Mouse (Mus musculus) erythroid progenitor cell, adult 5-6 weeks (primary cell): ENCODE measurements around the gene Kcnh3. TPM values are rescaled to one million over a fixed set of nuclear protein-coding genes. Genes with fewer than 3 reads are reported as not detected.

Experiments used
- ATAC-seq: replicated peaks from 2 replicates; pipeline ENCODE4 v1.8.0; 2016; ENCODE audit warnings: moderate number of reproducible peaks, mild to moderate bottlenecking, moderate TSS enrichment, inconsistent platforms; ENCODE audit not compliant: poor library complexity, low FRiP score, severe bottlenecking
- total RNA-seq, 2 experiments: library from RNA; stranded (forward) in 1 of 2; stranded (reverse) in 1 of 2; fragments of 150-400 nt in 1 of 2; fragments of 186-747, 209-891 nt in 1 of 2; gene quantifications; 2 replicates each; pipeline versions ENCODE4 v1.2.3 to v1.2.4; 2015 to 2017; ENCODE audit warnings: low replicate concordance in 2 of 2

Gene Kcnh3
- total RNA-seq, 2 experiments from 2014 or later = not detected

- peak; percentile 62 for ATAC-seq
These were observed 41.0 kb downstream of the Kcnh3 start for GRCm38 (mm10) chr15:99265679-99266078.

DNA sequence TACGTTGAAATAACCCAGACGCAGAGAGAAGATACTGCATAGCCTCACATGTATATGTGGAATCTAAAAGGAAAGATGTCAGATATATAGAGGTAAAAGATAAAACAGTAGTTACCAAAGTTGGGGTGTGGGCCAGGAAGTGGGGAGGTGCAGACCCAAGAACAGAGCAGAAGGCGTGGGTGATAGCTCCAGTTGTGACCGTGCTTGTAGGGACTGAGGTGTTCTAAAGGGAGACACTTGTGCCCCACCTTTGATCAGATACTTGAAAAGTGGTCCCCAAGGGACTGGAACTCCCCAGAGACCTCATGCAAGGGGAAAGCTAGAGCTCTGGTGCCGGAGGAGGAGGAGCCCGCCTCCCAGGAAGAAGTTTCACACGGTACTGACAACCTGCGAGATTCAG is 51.4 kb downstream of the Kcnh3 start:
- no peak for ATAC-seq

DNA sequence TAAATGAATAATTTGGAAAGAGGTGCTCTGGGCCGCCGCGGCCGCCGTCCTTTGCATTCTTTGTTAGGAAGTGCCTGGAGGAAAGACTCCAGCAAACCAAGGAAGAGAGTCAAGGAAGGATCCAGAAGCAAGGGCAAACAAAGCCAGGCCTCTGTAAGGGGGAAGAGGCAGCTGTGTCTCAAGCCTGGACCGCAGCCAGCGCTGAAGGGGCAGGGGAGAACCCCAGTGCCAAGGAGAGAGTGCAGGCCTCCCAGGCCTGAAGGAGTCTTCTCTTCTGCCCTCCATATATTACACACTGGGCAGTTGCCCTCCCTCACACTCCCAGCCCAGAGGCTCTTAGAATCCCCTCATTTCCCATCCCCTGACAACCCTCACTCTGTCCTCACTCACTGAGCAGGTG is 53.6 kb downstream of the Kcnh3 start:
- no peak for ATAC-seq

DNA sequence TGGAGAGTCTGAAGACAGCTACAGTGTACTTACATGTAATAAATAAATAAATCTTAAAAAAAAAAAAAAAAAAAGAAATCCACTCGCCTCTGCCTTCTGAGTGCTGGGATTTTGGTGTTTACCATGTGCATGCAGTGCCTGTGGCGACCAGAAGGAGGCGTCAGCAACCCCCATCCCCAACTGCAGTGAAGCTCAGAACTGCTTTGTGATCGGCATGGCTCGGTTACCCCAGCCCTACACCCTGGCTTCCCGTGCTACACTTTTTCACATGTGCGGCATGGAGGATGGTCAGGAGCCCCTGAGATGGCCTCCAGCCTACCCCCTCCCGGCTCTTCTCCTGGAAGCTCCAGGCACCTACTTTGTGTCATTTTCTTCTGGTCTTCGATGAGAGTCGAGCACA is 58.8 kb downstream of the Kcnh3 start:
- ATAC-seq = no peak

- ATAC-seq = no peak
These were observed 60.0 kb downstream of the Kcnh3 start for GRCm38 (mm10) chr15:99284527-99285188.

- no peak for ATAC-seq
These were observed 60.5 kb downstream of the Kcnh3 start for GRCm38 (mm10) chr15:99285189-99285535.

- ATAC-seq = no peak
These were observed 65.9 kb downstream of the Kcnh3 start for GRCm38 (mm10) chr15:99290586-99290985.

Other genes starting within 250 kb of the Kcnh3 start
- gene Tuba1c, start 195.0 kb upstream of the Kcnh3 start, total RNA-seq (2015; ENCODE audit: low replicate concordance) = 637 and 660 TPM in 2 replicates
- gene Tuba1c, start 195.0 kb upstream of the Kcnh3 start, total RNA-seq (2017; ENCODE audit: low replicate concordance) = 271 and 335 TPM in 2 replicates
- not detected in 2 replicates for gene Prph, start 169.7 kb upstream of the Kcnh3 start, total RNA-seq (2015; ENCODE audit: low replicate concordance)
- not detected in 2 replicates for gene Prph, start 169.7 kb upstream of the Kcnh3 start, total RNA-seq (2017; ENCODE audit: low replicate concordance)
- gene Troap, start 150.3 kb upstream of the Kcnh3 start, total RNA-seq (2015; ENCODE audit: low replicate concordance) = 152 and 157 TPM in 2 replicates
- 126 and 180 TPM in 2 replicates for gene Troap, start 150.3 kb upstream of the Kcnh3 start, total RNA-seq (2017; ENCODE audit: low replicate concordance)
- not detected in 2 replicates for gene C1ql4, start 137.0 kb upstream of the Kcnh3 start, total RNA-seq (2015; ENCODE audit: low replicate concordance)
- gene C1ql4, start 137.0 kb upstream of the Kcnh3 start, total RNA-seq (2017; ENCODE audit: low replicate concordance) = not detected in 2 replicates
- gene Dnajc22, start 131.7 kb upstream of the Kcnh3 start, total RNA-seq (2015; ENCODE audit: low replicate concordance) = not detected in 2 replicates
- gene Dnajc22, start 131.7 kb upstream of the Kcnh3 start, total RNA-seq (2017; ENCODE audit: low replicate concordance) = not detected in 2 replicates
- gene Spats2, start 98.9 kb upstream of the Kcnh3 start, total RNA-seq (2015; ENCODE audit: low replicate concordance) = not detected in 2 replicates
- 0.51 TPM in 1 of 2 replicates, not detected in the other for gene Spats2, start 98.9 kb upstream of the Kcnh3 start, total RNA-seq (2017; ENCODE audit: low replicate concordance)
- 18.4 and 26.4 TPM in 2 replicates for gene Mcrs1, start 27.1 kb downstream of the Kcnh3 start, total RNA-seq (2015; ENCODE audit: low replicate concordance)
- gene Mcrs1, start 27.1 kb downstream of the Kcnh3 start, total RNA-seq (2017; ENCODE audit: low replicate concordance) = 13.4 and 15.5 TPM in 2 replicates
- gene Prpf40b, start 70.2 kb downstream of the Kcnh3 start, total RNA-seq (2015; ENCODE audit: low replicate concordance) = 4.0 TPM in 1 of 2 replicates, not detected in the other
- gene Prpf40b, start 70.2 kb downstream of the Kcnh3 start, total RNA-seq (2017; ENCODE audit: low replicate concordance) = 1.0 TPM in 1 of 2 replicates, not detected in the other
- not detected in 2 replicates for gene Fam186b, start 71.0 kb downstream of the Kcnh3 start, total RNA-seq (2015; ENCODE audit: low replicate concordance)
- gene Fam186b, start 71.0 kb downstream of the Kcnh3 start, total RNA-seq (2017; ENCODE audit: low replicate concordance) = not detected in 2 replicates
- 3.6 and 5.0 TPM in 2 replicates for gene Fmnl3, start 145.6 kb downstream of the Kcnh3 start, total RNA-seq (2015; ENCODE audit: low replicate concordance)
- 1.5 and 2.7 TPM in 2 replicates for gene Fmnl3, start 145.6 kb downstream of the Kcnh3 start, total RNA-seq (2017; ENCODE audit: low replicate concordance)
- 179 and 219 TPM in 2 replicates for gene Tmbim6, start 168.0 kb downstream of the Kcnh3 start, total RNA-seq (2015; ENCODE audit: low replicate concordance)
- 95.3 and 151 TPM in 2 replicates for gene Tmbim6, start 168.0 kb downstream of the Kcnh3 start, total RNA-seq (2017; ENCODE audit: low replicate concordance)
- 0.84 TPM in 1 of 2 replicates, not detected in the other for gene Nckap5l, start 232.9 kb downstream of the Kcnh3 start, total RNA-seq (2015; ENCODE audit: low replicate concordance)
- not detected in 2 replicates for gene Nckap5l, start 232.9 kb downstream of the Kcnh3 start, total RNA-seq (2017; ENCODE audit: low replicate concordance)
- gene Bcdin3d, start 249.9 kb downstream of the Kcnh3 start, total RNA-seq (2015; ENCODE audit: low replicate concordance) = 1.3 and 1.4 TPM in 2 replicates
- gene Bcdin3d, start 249.9 kb downstream of the Kcnh3 start, total RNA-seq (2017; ENCODE audit: low replicate concordance) = 0.51 and 1.3 TPM in 2 replicates